Mouse (Mus musculus): Measurements from ENCODE around the gene Vdac1.

The Vdac1 gene

DNA sequence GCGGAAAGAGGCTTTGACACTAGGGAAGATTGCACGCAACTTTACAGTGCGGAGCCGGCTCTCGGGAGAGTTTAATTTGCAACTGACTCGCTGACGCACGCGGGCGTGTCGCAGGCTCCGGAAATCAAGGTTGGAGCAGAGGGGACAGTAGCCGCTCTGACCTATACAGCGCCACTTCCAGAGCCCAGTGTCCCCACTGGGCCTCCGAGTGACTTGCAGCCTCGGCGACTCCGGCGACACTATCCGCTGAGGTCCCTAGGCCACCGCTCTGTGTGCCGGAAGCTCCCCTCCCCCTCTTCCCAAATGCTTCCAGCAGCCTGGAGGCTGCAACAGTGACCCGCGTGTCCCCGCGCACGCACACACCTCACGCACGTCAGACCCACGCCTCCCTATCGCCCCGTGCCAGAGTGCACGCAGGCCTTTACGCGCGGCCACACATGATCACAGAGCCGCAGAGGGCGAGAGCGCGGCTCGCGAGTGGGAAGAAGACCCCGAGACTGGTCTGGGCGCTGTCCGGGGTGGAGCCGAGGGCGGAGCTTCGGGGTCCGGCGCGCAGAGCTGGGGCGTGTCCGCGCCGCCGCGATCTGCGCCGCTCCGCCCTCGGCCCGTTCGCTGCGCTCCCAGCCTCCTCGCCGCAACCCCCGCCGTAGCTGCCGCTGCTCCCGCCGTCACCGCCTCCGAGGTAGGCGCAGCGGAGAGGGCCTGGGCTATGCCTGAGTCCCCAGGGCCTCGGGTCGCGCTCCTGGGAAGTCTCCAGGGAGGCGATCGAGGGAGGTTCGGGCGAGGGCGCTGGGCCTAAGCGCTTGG is at the start of gene Vdac1:
Vdac1 (plus strand) TSS at position 390 of the 807 bp plus-strand sequence.
- DNase-seq (ENCODE audit: low read depth, low spot score): peak; percentile 78

- no peak for DNase-seq (ENCODE audit: low read depth, low spot score)
Measured at GRCm38 (mm10) chr11:52314102-52314793, 46.4 kb upstream of the Vdac1 start.

DNA sequence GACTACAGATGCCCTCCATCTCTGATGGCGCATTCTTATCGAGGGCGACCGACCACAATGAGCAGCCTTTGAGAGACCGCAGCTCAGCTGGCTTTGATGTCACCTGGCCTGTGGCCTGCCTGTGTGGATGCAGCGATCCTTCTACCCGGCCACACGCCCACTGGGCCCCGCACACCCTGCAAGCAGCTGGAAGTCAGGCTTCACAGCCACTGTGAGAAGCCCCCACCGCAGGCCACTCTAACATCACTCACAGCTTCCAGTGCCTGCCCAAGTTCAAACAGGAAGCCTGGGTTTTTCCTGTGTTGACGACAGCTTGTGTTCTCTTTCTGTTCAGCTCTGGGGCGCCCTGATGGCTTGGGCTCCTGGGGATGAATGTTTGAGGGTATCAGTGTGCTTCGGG is 42.2 kb upstream of the Vdac1 start:
- DNase-seq (ENCODE audit: low read depth, low spot score): no peak

DNA sequence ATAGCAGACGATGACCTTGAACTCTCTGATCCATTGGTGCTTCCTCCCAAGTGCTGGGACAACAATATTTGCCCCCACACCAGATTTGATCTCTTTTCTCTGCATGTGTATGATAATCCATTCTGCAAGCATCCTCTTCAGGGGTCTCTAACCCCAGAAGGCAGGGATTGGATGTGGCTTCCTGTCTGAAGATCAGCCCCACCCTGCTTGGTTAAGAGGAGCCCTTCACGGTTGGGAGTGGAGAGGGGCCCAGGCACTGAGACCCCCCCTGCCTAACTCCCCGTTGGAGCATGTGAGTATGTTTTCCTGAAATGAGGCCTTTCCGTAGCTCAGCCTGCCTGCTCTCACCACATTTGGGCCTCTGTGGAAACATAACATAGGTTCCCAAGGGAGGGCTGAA is 41.0 kb upstream of the Vdac1 start:
- DNase-seq (ENCODE audit: low read depth, low spot score): no peak

DNA sequence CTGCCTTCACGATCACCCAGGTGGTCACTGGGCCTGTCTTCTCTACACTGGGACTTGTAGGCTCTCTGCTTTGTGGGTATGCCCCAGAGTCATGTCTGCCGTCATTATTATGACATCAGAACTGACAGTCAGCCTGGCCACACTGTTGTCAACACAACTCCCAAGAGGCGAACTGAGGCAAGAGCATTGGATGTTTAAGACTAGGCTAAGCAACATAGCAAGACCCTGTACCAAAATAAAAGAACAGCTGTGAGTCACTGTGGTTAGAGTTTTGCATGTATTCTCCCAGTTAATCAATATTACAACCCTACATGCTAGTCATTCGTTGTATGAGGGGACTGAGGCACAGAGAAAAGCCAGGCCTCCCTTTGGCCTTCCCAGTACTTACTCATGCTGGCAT is 40.1 kb upstream of the Vdac1 start:
- no peak for DNase-seq (ENCODE audit: low read depth, low spot score)

DNA sequence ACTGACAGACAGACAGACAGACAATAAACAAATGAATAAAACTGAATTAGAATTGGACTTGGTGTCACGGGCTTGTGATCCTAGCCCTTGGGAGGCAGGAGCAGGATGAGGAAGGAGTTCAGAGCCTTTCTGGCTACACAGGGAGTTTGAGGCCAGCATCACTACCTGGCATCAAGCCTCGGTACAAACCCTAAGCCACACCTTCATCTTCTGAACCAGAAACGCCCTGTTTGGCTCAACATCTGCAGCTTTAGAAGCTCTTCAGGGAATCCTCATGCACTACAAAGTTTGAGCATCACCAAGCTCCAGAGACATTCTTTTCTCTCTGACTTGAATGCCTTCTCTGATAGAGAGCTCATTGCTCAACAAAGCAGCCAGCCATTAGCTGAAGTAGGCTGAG is 39.1 kb upstream of the Vdac1 start:
- DNase-seq (ENCODE audit: low read depth, low spot score): no peak

- no peak for DNase-seq (ENCODE audit: low read depth, low spot score)
Measured at GRCm38 (mm10) chr11:52324442-52325367, 36.0 kb upstream of the Vdac1 start.

DNA sequence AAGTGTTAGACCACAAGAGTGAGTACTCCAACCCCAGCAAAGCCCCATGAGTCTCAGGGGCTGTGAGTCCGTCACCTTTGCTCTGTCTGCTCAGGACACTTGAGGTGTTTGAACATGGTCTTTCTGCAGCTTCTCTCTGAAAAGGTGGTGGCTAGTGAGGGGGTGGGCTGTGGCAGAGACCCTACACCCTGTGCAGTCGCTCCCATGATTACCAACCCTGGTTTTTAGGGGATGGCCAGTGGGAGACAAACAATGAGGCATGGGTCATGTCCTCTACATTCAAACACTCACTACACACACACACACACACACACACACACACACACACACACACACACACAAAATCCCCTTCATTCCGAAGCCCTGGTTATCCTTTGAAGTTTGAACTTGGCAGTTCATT is 33.3 kb upstream of the Vdac1 start:
- DNase-seq (ENCODE audit: low read depth, low spot score): no peak

- no peak for DNase-seq (ENCODE audit: low read depth, low spot score)
Measured at GRCm38 (mm10) chr11:52332421-52333118, 28.1 kb upstream of the Vdac1 start.

- DNase-seq (ENCODE audit: low read depth, low spot score): no peak
Measured at GRCm38 (mm10) chr11:52333616-52334015, 27.0 kb upstream of the Vdac1 start.

DNA sequence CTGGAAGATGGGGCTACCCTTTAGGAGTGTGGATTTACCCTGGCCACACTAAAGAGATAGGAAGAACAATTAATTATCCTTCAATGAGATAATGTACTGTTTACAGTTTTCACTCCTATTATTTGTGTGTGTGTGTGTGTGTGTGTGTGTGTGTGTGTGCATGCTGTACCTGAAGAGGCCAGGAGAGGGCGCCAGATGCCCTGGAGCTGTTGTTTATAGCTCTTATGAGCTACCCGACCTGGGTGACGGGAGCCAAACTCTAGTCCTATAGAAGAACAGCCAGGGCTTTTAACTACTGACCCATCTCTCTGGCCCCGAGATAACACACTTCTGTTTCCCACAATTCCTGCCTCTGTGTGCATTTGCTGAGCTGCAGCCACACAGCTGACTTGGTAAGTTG is 25.4 kb upstream of the Vdac1 start:
- DNase-seq (ENCODE audit: low read depth, low spot score): no peak

DNA sequence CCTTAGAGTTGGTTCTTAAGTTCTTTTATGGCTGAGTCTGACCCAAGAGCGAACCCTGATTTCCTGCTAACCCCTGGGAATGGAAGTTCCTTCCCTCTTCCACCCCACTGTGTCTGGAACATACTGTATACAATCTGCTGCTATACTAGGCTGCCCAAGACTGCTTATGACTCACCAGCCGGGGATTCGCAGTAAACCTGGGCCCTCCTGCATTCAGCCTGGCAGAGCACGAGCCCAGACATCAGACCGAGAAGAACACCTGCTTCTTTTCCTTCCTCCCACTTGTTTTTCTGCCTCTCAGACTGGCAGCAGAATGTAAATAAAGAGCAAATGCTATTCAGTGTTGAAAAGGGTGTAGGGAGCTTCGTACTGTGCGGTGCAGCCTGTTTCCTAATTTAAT is 24.7 kb upstream of the Vdac1 start:
- no peak for DNase-seq (ENCODE audit: low read depth, low spot score)

DNA sequence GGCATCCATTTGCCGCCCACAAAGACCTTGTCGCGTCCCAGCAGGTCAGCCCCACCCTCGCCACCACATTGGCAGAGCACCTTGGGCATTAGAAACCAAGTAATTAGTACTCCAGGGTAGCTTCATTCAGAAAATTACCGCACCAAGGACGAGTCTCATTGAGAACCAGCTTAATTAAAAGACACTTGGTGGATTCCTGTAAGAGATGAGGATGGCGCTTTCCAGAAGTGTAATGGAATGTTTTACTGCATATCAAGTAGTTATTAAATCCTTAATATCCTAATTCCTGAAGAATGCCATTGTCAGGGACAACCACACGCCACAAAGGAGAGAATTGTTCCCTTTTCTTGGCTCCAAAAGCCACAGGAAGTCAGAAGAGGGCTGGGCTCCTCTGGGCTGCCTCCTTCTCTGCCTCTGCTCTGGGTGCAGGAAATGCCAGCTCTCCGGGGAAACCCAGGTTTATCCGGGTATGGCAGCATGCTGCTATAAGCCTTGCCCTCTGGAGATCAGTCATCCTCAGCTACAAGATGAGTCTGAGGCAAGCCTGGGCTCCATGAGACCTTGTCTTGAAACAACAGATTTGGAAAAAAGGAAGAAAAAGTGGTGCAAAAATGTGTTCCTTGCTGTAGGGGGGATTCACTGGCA is 22.9 kb upstream of the Vdac1 start:
- no peak for DNase-seq (ENCODE audit: low read depth, low spot score)

- DNase-seq (ENCODE audit: low read depth, low spot score): no peak
Measured at GRCm38 (mm10) chr11:52338351-52338750, 22.3 kb upstream of the Vdac1 start.

DNA sequence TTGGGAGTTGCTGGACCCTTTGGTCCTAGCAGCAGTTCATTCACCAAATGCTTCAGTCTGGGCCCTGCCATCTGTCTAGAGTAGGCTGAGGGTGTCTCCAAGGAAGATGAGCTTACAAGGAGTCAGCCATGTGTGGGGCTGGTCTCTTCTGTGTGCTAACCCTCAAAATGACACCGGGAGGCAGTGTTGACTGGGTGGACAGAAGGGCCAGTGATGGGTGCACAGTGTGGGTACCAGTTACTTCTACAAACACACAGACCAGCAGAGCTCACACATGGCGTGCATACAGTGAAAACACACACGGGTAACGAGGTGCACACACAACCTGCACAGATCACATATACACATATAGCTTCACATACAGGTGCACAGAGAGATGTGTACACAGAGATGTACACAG is 21.6 kb upstream of the Vdac1 start:
- DNase-seq (ENCODE audit: low read depth, low spot score): no peak

DNA sequence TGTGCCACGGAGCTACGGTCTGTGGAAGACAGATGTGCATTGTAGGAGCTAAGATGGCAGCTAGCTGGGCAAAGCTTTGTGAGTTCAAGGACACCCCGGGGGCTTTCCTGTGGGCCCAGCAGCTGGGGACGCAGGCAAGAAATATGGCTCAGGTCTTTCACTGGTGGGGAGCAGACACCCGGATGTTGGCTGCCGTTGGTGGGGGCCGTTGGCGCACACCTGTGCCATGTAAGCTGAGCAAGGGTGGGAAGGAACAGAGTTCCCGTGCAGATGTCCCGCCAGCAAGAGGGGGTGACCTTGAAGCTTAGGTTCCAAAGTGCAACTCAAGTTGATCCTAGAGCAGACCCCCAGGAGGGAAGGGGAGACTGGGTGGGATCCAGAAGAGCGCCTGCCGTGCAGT is 21.1 kb upstream of the Vdac1 start:
- DNase-seq (ENCODE audit: low read depth, low spot score): no peak

GRCm38 (mm10) chr11:52340123-52340864 is 20.4 kb upstream of the Vdac1 start:
- no peak for DNase-seq (ENCODE audit: low read depth, low spot score)

GRCm38 (mm10) chr11:52341001-52341400 is 19.7 kb upstream of the Vdac1 start:
- DNase-seq (ENCODE audit: low read depth, low spot score): no peak

DNA sequence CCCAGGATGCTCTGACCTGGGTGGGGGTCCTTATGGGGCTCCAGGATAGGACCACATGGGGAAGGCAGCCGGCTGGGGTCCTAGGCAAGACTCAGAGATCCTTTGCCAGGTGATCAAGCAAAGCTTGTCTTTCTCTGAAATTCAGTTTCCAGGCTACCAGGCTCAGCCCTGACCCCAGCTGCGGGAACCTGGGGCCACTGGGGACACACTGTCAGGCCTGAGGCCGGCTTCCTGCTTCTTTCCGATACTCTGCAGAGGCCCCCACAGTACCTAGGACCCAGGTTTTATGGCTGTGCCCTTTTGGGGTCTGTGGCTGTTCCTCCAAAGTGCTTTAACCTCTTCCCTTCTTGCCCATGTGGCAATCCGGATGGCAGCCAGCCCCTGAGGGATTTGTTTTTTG is 19.2 kb upstream of the Vdac1 start:
- DNase-seq (ENCODE audit: low read depth, low spot score): no peak

GRCm38 (mm10) chr11:52342296-52342695 is 18.4 kb upstream of the Vdac1 start:
- DNase-seq (ENCODE audit: low read depth, low spot score): no peak

Data from embryo, embryonic 11.5 days (tissue).